Mouse (Mus musculus) R1 (cell line): Measurements from ENCODE around the gene Sarm1.
"Not testable (repeated sequence)": the region's sequence is repeated elsewhere in the genome, so short reads cannot be mapped to it uniquely, and the experiment has no call there.

Experiments
- DNase-seq: peaks from one replicate; pipeline ENCODE4 v3.0.0-alpha.2; 2018; ENCODE audit warnings: low read depth, low spot score

Sarm1 gene

GRCm38 (mm10) chr11:78497544-78498522, at the start of gene Sarm1:
Sarm1 (minus strand) TSS chr11:78497754.
- DNase-seq = peak; percentile 97

GRCm38 (mm10) chr11:78545181-78545580, 47.6 kb upstream of the Sarm1 start:
- peak; percentile 20 for DNase-seq

- peak; percentile 29 for DNase-seq
These were observed 47.0 kb upstream of the Sarm1 start for GRCm38 (mm10) chr11:78544449-78545111.

GRCm38 (mm10) chr11:78540358-78540757, 42.8 kb upstream of the Sarm1 start:
- DNase-seq = no peak

- no peak for DNase-seq
These were observed 39.1 kb upstream of the Sarm1 start for GRCm38 (mm10) chr11:78536690-78537084.

GRCm38 (mm10) chr11:78536080-78536689, 38.6 kb upstream of the Sarm1 start, which contains the start of the genes Tnfaip1 and Ift20:
Tnfaip1 (minus strand) TSS chr11:78536332.
Ift20 (plus strand) TSS chr11:78536361.
- peak; percentile 100 for DNase-seq

- peak; percentile 87 for DNase-seq
These were observed 38.0 kb upstream of the Sarm1 start for GRCm38 (mm10) chr11:78535376-78536079.

- DNase-seq = peak; percentile 23
These were observed 37.0 kb upstream of the Sarm1 start for GRCm38 (mm10) chr11:78534516-78534915.

GRCm38 (mm10) chr11:78531515-78531914, 34.0 kb upstream of the Sarm1 start:
- DNase-seq = not testable (repeated sequence)

- DNase-seq = no peak
These were observed 33.5 kb upstream of the Sarm1 start for GRCm38 (mm10) chr11:78531046-78531445.

GRCm38 (mm10) chr11:78530001-78530400, 32.4 kb upstream of the Sarm1 start:
- DNase-seq = no peak

GRCm38 (mm10) chr11:78528714-78529113, 31.2 kb upstream of the Sarm1 start:
- DNase-seq = no peak

- DNase-seq = no peak
These were observed 27.3 kb upstream of the Sarm1 start for GRCm38 (mm10) chr11:78524838-78525237.

- peak; percentile 55 for DNase-seq
These were observed 25.8 kb upstream of the Sarm1 start for GRCm38 (mm10) chr11:78523241-78523955.

GRCm38 (mm10) chr11:78522481-78522997, 25.0 kb upstream of the Sarm1 start:
- DNase-seq = peak; percentile 63

GRCm38 (mm10) chr11:78521880-78522279, 24.3 kb upstream of the Sarm1 start:
- DNase-seq = no peak

- DNase-seq = peak; percentile 51
These were observed 21.4 kb upstream of the Sarm1 start for GRCm38 (mm10) chr11:78518931-78519330.

- peak; percentile 70 for DNase-seq
These were observed 18.2 kb upstream of the Sarm1 start for GRCm38 (mm10) chr11:78515549-78516325.

- peak; percentile 59 for DNase-seq
These were observed 15.7 kb upstream of the Sarm1 start for GRCm38 (mm10) chr11:78513106-78513790.
